Mouse (Mus musculus): ENCODE measurements around the gene Crybb1. TPM values are rescaled to one million over a fixed set of nuclear protein-coding genes. Genes with fewer than 3 reads are reported as not detected.
A peak's percentile ranks its signal among the peaks of the same experiment; 100 is the strongest.

Gene Crybb1
- polyA plus RNA-seq, 3 experiments from 2014 or later, result 0.97 TPM; not detected in 2

DNA sequence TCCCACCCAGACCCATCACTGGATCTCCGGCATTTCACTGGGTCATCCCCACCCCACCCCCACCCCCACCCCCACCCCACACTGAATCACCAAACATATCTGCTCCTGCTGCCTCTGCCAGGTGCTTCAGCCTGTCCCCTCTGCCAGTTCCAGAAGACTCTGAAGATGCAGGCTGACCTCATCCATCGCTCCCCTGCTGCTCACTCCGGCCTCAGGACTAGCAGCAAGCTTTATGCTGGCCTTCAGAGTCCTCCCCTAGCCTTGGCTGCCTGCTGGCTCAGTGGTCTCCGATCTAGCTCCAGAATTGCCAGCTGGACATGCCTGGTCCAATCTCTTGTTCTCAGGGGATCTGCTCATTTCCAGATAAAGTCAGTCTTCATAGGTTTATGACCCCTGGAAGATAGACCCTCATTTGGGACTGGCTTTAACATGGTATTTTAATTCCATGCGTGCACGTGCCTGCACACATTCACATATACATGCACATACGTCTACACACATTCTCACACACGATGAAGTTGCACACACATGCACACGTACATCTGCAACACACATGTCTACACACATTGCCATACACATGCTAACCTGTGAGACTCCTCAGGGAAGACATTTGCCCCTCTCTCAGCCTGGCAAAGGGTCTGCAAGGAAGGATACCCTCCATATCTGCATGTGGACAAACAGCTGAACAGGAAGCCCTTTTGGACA is 17.6 kb upstream of the Crybb1 start:
- no peak for ATAC-seq

DNA sequence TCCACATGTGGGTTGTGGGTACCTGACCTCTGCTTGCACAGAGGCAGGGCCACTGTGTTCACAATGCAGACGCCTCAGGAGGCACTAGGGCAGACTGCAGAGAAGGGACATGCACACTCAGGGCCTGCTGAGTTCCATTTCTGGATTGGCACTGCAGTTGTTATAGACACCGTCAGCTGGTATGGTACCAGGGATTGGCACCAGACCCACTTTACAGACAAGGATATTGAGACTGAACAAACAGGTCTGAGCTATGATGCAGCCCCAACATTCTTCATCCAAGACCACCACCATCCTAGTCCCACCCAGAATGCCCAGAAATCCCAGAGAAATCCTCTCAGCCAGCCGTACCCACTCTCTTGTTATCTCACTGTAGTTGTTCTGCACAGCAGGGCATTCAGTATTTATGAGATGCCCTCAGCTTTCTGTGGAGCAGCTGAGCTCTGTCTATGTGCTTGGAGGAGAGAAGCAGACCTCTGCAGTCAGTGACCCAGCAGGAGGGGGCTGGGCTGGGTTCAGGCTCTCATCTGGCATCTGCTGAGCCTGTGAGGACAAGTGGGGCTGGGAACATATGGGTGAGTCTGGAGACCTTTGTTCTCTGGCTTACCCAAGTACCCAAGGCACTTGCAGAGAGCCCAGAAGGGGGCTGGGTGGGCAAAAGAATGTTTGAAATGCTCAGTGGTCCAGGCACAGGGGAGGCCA is 16.7 kb upstream of the Crybb1 start:
- ATAC-seq, result no peak

DNA sequence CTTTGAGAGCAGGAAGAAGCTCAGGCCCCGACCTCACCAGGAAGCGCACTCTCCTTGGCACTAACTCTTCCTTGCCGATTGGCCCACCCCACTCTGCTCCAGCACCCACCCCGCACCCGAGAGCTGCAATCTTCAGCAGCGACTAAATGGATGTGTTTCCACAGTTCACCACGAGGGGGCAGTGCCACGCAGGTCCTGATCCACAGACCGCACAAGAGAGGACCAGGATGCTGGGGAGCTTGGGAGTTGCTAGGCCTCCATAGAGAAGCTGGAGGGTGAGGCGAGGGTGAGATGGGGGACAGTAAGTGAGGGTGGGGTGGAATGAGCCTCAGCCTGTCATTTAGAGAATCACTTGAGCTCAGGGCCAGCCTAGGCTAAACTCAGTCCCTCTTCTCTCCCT is 14.9 kb upstream of the Crybb1 start:
- peak; percentile 73 for ATAC-seq

DNA sequence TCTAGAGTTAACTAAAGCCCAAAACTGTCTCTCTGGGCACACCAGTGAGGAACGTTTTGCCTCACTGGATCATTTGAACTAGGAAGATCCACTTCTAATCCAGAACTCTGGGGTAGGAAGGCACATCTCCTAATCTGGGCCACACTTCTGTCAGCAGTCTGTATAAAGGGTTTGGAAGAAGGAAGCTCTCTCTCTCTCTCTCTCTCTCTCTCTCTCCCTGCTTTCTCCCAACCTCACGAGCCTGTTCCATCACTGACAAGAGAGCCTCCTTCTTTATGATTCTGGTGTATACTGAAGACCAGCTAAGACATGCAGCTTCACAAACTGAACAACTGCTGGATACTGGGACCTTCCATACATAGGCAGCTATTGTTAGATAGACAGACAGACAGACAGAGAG is 13.8 kb upstream of the Crybb1 start:
- ATAC-seq, result peak; percentile 1

DNA sequence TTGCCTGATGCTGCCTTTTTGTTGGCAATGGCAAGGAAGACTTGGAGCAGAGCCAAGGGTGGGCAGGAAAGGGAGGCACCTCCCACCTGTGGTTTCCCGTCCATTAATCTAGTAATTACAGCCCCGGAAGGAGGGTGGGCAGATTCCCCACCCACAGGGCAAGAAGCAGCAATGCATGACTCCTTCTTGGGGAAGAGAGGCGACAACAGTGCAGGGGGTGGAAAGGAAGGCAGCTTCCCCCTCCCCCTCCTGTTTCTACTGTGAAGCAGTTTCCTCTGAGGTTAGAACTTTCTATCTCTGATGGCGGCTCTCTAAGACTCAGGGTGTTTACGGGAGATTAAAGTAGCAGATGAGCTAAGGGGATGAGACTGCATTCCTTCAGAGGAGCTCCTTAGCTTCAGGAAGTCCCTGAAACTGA is 13.2 kb upstream of the Crybb1 start:
- ATAC-seq, result peak; percentile 80

DNA sequence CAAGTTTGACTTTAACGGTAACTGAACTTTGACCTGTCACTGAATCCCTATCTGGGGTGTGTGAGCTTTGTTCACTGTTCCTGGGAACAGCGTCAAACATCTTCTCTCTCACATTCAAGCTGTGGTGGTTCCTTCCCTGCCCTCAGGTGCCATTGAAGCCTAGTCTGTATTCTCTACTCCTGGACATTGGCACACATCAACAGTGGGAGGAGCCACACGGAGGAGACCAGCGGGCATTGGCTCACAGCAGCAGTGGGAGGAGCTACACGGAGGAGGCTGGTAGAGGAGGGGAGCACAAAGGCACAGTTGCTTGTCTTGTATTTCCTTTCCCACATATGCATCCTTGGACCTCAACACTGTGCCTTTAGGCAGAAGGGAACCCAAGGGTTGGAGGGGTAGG is 12.6 kb upstream of the Crybb1 start:
- no peak for ATAC-seq

DNA sequence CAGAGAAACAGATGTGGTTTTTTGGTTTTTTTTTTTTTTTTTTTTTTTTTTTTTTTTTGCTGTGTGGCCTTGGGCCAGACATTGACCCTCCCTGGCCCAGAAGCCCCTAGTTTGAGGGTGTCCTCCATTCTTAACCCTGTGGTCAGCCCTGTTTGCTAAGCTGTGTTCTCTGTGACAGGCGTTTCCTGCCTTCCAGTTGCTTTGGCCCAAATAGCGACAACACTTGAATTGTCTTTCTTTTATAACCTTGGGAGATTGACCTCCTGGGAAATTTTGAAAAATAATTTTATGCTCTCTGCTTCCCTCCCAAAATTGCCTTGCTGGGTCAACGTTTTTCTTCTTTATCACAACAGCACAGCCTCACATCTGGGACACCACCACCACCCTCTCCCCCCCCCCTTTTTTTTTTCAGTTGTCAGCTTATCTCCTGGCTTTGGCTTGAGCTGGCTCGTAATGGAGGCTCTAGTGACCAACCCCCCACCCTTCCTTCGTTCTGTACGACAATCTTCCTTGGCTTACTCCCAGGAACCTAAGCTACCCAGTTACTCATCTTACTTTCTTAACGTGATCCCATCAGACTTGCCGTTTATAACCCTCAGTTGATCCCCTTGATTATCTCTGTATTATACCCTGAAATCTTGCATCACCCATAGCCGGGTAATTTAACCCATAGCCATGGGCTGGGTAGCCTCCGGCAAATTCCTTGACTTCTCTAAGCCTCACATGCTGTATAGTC is 11.9 kb upstream of the Crybb1 start:
- ATAC-seq, result no peak

DNA sequence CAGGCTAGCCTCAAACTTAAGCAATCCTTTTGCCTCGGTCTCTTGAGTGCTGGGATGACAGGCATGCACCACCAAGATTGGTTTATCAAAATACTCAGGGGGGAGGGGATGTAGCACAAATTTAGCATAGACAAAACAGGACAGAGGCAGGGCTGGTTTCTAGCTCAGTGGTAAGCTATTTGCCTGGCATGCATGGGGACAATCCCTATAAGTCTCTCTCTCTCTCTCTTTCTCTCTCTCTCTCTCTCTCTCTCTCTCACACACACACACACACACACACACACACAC is 11.4 kb upstream of the Crybb1 start:
- ATAC-seq, result no peak

DNA sequence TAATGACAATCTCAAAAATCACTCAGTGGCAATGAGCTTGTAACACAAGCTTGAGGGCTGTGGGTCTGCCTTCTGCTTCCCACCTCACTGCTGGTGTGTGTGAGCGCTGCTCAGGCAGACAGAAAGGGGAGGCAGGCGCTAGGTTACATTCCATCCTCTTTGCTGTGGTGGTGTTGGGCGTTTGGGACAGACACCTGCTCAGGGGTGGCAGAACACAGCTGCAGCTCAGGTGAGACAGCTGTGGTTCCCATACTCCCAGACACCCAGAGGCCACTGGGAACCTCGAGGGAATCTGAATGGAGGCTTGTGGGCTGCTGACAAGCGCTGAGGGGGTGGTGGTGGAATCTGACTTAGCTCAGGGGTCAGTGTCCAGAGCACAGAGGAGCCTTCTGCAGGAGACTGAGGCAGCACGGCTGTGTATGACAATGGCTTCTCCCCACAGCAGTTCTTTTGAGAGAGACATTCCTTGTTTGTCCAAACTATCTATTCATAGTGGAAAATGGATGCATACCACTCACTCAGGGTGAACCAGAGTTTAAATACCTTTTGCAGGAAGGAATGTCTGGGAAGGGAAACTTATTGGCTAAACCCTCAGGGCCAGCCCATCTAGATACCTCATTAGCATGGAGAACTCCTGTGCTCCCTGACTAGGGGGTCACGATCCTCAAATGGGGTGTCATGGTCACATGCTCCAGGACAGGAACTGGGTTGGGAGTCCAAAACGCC is 10.6 kb upstream of the Crybb1 start:
- ATAC-seq, result no peak

DNA sequence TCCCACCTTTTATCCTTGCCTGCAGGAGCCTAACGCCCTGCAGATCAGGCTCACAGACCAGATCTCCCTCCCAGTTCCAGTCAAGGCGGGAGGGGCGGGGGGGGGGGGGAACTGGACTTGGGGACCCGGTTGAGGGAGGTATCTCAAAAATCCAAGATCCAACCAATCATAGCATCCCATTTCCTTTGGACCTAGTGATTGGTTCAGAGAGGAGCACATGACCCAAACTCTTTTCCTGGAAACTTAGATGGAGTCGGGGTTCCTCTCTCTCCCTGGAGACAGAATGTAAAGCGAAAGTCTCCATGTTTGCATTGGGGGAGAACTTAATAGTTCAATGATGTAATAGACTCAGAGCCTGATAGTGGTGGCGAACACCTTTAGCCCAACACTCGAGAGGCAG is 8.2 kb upstream of the Crybb1 start:
- ATAC-seq, result no peak

DNA sequence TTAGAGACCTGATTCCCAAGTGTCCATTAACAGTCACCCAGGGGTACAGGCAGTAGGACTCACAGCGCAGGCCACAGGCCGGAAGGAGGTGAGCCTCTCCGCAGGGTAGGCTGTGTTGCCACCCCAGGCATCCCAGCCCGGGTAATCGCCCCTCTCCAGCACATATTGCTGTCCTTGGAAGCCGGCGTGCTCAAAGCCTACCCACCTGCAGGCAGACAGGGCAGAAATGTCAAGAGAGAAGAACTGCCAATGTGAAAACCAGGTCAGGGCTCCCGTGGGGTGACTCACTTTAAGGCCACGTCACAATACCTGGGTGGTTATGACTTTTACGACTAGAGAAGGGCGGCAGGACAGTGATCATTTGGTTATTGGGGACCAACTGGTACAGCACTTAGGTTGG is 6.5 kb upstream of the Crybb1 start:
- no peak for ATAC-seq

DNA sequence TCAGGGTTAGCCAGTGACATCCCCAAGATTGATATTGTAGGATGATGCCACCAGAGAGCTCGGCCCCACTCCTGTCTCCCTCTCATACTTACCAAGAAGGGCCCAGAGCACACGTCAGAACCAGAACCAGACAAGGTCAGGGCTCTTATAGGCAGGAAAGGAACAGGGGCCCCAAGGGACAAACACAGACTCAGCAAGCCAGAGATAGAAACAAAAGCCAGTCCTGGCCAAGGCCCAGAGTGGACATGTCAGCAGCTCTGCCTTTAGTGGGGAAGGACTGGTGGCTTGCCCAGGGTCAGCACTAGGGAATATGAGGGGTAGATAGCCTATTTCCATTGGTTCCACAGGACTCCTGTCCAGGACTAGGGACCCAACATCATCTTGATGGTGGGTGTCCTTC is 3.2 kb upstream of the Crybb1 start, which contains the start of gene Cryba4:
Gene Cryba4 (minus strand): TSS at position 119 of the 400 bp plus-strand sequence.
- ATAC-seq, result no peak

DNA sequence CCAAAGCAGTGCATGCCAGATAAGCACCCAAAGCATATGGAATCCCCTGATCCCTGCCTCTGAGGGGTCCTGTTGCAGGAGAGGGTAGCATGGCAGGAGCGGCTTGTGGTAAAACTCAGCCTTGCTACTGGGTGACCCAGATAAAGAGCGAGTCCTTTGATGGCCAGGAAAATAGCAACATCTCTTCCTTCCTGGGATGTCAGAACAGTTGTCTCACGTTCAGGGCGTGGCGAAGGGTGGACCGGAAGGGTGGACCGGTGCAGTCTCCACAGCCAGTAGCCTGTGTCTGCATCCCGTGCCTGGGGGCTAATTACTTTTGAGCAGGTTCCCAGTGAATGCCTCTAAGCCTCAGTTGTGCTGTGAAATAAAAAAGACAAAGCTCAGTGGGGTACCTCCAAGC is 2.4 kb upstream of the Crybb1 start:
- ATAC-seq, result peak; percentile 88

DNA sequence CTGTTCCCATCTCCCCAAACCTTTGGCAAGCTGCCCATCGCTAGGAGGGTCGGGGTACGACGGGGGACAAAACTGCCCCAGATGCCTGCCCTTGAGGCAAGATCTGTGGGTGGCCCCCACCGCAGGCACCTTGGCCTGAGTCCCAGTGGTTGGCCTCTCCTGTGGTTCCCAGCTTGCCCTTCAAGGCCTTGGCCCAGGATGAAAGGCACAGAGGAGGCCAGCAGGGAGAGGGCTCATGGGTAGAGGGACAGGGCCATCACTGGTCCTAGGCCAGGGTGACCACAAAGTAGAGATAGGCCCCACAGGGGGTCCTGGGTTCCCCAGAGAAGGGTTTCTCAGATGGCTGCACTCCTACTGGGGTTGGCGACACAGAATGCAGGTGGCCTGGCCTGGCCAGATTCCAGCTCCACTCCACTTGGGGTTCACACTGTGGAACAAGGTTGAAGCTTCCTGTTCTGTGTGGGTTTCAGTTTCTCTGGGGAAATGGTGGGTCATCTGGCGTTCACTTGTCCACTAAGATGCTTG is 1.3 kb upstream of the Crybb1 start:
- no peak for ATAC-seq

DNA sequence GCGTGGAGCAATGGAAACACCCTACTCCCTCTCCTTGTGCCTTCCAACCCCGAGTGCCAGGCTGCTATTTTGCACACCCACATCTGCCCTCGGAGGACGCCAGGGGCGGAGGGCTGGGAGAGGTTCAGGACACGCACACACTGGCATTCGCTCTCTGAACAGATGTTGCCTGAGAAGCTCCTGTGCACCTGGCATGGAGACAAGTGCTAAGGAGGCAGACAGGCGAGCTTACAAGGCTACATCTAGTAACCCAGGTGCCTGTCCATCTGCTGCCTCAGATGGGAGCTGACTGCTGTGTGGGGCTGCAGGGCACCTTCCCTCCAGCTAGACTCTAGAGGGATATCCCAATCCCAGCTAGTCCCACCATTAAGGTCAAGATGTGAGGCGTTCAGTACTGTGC is 842 bp downstream of the Crybb1 start:
- ATAC-seq, result no peak

DNA sequence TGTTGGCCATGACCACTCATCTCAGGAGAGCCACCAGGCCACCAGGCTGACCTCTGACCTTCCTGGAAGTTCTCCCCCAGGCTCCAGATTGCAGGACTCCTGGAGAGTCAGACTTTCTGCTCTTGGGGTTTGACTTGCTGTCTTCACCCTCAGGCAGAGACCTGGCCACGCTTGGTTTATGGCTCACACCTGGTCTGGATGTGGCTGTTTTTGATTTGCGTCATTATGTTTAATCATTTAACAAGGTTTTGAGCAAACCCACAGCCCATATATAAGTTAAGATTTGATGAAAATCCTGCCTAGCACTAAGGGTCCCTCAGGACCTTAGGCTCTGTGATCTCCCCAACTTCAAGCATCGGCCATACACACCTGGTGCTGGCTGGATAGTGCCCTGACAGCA is 2.3 kb downstream of the Crybb1 start:
- ATAC-seq, result no peak

DNA sequence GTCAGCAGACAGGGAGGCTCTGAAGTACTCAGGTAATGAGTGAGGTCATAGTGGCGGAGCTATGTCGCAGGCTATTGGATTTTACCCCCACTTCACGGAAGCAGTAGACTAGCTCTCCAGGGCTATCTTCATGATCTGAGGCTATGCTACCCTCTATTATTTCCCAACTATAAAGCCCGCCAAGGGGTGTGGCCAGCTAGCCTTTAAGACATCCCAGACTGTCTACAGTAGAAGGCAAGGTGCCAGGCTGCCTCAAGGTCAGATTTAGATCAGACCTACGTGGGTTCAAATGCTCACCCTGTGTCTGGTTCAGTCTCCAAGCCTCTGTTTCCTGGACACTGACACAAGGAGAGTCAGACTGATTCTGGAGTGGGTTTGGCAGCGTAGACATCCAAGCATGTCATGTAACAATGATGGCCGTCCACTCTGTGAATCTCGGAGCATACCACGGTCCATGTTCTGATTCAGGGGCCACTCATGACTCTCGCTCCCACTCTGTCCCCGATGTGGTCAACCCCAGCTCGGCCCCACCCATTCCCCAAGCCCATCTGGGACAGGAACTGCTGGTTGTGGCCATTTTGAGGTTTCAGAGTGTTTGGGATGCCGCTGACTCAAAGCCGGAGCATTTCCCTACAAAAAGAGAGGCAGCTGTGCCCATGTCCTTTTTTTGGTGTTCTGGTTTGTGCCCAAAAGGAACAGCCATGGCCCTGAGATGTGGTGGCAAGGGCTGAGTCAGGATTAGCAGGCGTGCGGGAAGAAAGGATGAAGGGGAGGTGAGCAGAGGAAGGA is 4.4 kb downstream of the Crybb1 start:
- no peak for ATAC-seq

DNA sequence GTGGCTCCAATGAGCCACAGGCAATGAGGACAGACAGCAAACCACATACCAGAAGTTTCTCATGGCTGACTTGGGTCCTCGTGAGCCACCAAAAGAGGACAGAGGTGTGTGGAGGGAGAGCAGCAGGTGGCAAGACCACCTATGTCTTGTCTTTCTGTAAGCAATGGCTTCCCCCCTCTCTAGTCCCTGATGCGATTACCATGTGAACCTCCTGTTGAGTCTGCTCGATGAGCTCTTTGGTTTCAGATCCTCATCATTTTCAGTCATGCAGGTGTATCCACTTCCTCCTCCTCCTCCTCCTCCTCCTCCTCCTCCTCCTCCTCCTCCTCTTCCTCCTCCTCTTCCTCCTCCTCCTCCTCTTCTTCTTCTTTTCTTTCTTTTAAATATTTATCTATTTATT is 5.2 kb downstream of the Crybb1 start:
- no peak for ATAC-seq

DNA sequence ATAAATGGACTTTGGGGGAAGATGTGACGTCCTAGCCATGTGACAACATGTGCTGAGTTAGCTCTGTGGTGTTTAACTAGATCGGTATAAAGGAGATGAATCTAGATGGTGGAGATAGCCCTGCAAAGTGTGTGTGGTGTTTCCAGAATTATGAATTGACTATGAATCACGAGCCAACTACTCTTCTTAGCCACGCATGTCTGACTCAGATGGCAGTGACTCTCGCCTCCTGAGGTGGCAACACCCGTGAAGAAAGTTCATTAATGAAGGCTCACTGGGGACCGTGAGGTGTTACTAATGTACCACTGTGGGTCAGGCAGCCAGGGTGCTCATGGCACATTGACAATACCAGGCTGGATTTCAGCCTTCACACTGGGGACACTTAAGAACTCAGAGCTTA is 8.5 kb downstream of the Crybb1 start:
- ATAC-seq, result no peak

DNA sequence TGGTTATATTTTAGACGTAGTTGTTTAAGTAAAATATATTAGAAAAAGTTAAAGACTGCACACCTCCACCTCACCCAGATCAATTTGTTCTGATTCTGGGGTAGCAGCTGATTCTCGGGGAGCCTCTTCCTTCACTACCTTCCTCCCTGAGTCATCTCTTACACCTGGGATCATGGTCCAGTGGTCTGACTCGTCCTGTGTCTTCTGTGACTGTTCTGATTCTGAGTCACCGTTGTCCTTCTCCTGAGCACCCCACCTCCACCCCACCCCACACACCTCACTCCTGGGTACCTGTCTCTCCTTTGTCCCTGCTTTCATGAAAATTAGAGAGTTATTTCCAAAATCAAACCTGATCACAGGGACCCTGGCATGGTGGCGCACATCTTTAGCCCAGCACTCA is 9.5 kb downstream of the Crybb1 start:
- ATAC-seq, result no peak

DNA sequence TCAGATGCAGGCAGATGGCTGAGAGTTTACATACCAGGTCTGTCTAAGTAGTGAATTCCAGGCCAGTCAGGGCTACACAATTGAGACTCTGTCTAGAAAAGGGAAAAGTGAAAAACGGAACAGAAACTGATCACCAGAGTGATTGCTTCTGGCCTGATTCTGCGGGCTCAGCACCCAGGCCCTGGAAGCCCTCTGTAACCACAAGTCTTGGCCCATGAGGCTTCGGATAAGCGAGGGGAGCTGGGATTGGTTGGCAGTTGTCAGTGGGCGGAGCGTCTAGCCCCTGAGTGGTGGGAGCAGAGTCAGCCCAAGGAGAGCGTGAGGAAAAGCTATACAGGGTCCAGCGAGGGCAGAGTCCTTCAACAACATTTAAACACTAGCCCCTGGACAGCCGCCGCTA is 9.9 kb downstream of the Crybb1 start:
- no peak for ATAC-seq

Data from inflammation-experienced regulatory T-cells, adult 6 months (primary cell).